Mouse (Mus musculus) adrenal gland, postnatal 25 days (tissue): ENCODE measurements around the gene Slc2a1. TPM values are rescaled to one million over a fixed set of nuclear protein-coding genes. Genes with fewer than 3 reads are reported as not detected.

ENCODE experiments used
- DNase-seq: peaks from one replicate; pipeline ENCODE4 v3.0.0; 2021; ENCODE audit warnings: mixed read lengths
- total RNA-seq: library from RNA; stranded (reverse); gene quantifications from 2 replicates; pipeline ENCODE4 v1.2.3, GENCODE M21; 2021

Gene Slc2a1
- total RNA-seq, 1 experiment from 2014 or later: 21.6 TPM

- DNase-seq: no peak
Measured at GRCm38 (mm10) chr4:119131189-119131910, 22.8 kb downstream of the Slc2a1 start.

GRCm38 (mm10) chr4:119133306-119133705, 24.8 kb downstream of the Slc2a1 start:
- no peak for DNase-seq

GRCm38 (mm10) chr4:119133860-119134259, 25.3 kb downstream of the Slc2a1 start:
- no peak for DNase-seq

GRCm38 (mm10) chr4:119137313-119137712, 28.8 kb downstream of the Slc2a1 start:
- DNase-seq: no peak

GRCm38 (mm10) chr4:119138171-119138570, 29.7 kb downstream of the Slc2a1 start:
- DNase-seq: peak; percentile 72

GRCm38 (mm10) chr4:119138776-119139175, 30.3 kb downstream of the Slc2a1 start:
- DNase-seq: no peak

- DNase-seq: no peak
Measured at GRCm38 (mm10) chr4:119140126-119140525, 31.6 kb downstream of the Slc2a1 start.

- DNase-seq: no peak
Measured at GRCm38 (mm10) chr4:119141191-119141590, 32.7 kb downstream of the Slc2a1 start.

- peak; percentile 73 for DNase-seq
Measured at GRCm38 (mm10) chr4:119142230-119142871, 33.8 kb downstream of the Slc2a1 start.

- DNase-seq: peak; percentile 24
Measured at GRCm38 (mm10) chr4:119146816-119147215, 38.3 kb downstream of the Slc2a1 start.

- DNase-seq: no peak
Measured at GRCm38 (mm10) chr4:119147347-119147746, 38.8 kb downstream of the Slc2a1 start.

GRCm38 (mm10) chr4:119148741-119149140, 40.2 kb downstream of the Slc2a1 start:
- DNase-seq: no peak

GRCm38 (mm10) chr4:119157186-119157585, 48.7 kb downstream of the Slc2a1 start:
- DNase-seq: peak; percentile 79

GRCm38 (mm10) chr4:119157891-119158290, 49.4 kb downstream of the Slc2a1 start:
- no peak for DNase-seq

- no peak for DNase-seq
Measured at GRCm38 (mm10) chr4:119161358-119161757, 52.8 kb downstream of the Slc2a1 start.

- DNase-seq: no peak
Measured at GRCm38 (mm10) chr4:119162990-119163389, 54.5 kb downstream of the Slc2a1 start.

GRCm38 (mm10) chr4:119165916-119166315, 57.4 kb downstream of the Slc2a1 start:
- no peak for DNase-seq

- no peak for DNase-seq
Measured at GRCm38 (mm10) chr4:119167068-119167467, 58.6 kb downstream of the Slc2a1 start.

GRCm38 (mm10) chr4:119167663-119168062, 59.2 kb downstream of the Slc2a1 start:
- peak; percentile 79 for DNase-seq

GRCm38 (mm10) chr4:119172919-119173650, 64.6 kb downstream of the Slc2a1 start:
- DNase-seq: no peak

GRCm38 (mm10) chr4:119173851-119174453, 65.4 kb downstream of the Slc2a1 start, which contains the start of gene Zfp691:
Zfp691 (minus strand) TSS chr4:119174195.
- peak; percentile 90 for DNase-seq

GRCm38 (mm10) chr4:119177702-119178101, 69.2 kb downstream of the Slc2a1 start:
- no peak for DNase-seq

- peak; percentile 24 for DNase-seq
Measured at GRCm38 (mm10) chr4:119178331-119178730, 69.8 kb downstream of the Slc2a1 start.
